Mouse (Mus musculus): ENCODE results near the gene Fas.

The Fas gene

GRCm38 (mm10) chr19:34289948-34290789 lies at the start of gene Fas:
TSS of gene Fas (plus strand) at chr19:34290666.
- Histone ChIP-seq H3K4me1 (replicated peaks; ENCODE audit: low read depth, low read length) (peaks cover 12% of the 10 kb centered on the region), H3K36me3 (ENCODE audit: insufficient read depth, low read length) (no peaks in the 10 kb centered on the region), H3K9me3 (ENCODE audit: low read length) (no peaks in the 10 kb centered on the region), H3K4me3 (replicated peaks; ENCODE audit: low read length) (peak within 1 kb of the TSS; percentile 67), H3K27me3 (ENCODE audit: insufficient read depth, low read length) (peaks cover 40% of the 10 kb centered on the region)
- TF ChIP-seq POU5F1 (IDR thresholded peaks at IDR 0.05; ENCODE audit: borderline replicate concordance, low read length) (no peak), NANOG (IDR thresholded peaks at IDR 0.05; ENCODE audit: borderline replicate concordance, low read length) (no peak), CTCF (conservative IDR thresholded peaks at IDR 0.05; ENCODE audit: low read length) (no peak)

GRCm38 (mm10) chr19:34241247-34241915 lies 49.1 kb upstream of the Fas start:
- Histone ChIP-seq H3K36me3 (ENCODE audit: insufficient read depth, low read length) (peaks cover 3% of the 10 kb centered on the region; the same call in 1 of the 2 replicates), H3K9me3 (ENCODE audit: low read length) (no peaks in the 10 kb centered on the region), H3K27me3 (ENCODE audit: insufficient read depth, low read length) (no peaks in the 10 kb centered on the region), H3K4me1 (replicated peaks; ENCODE audit: low read depth, low read length) (no peaks in the 10 kb centered on the region), H3K4me3 (replicated peaks; ENCODE audit: low read length) (no peak overlapping the region)
- TF ChIP-seq POU5F1 (IDR thresholded peaks at IDR 0.05; ENCODE audit: borderline replicate concordance, low read length) (no peak), CTCF (conservative IDR thresholded peaks at IDR 0.05; ENCODE audit: low read length) (peak; percentile 66)

GRCm38 (mm10) chr19:34242925-34243324 lies 47.5 kb upstream of the Fas start:
- Histone ChIP-seq H3K27me3 (ENCODE audit: insufficient read depth, low read length) (no peaks in the 10 kb centered on the region), H3K36me3 (ENCODE audit: insufficient read depth, low read length) (no peaks in the 10 kb centered on the region), H3K4me1 (replicated peaks; ENCODE audit: low read depth, low read length) (no peaks in the 10 kb centered on the region), H3K4me3 (replicated peaks; ENCODE audit: low read length) (no peak overlapping the region), H3K9me3 (ENCODE audit: low read length) (no peaks in the 10 kb centered on the region)
- TF ChIP-seq POU5F1 (IDR thresholded peaks at IDR 0.05; ENCODE audit: borderline replicate concordance, low read length) (no peak), NANOG (IDR thresholded peaks at IDR 0.05; ENCODE audit: borderline replicate concordance, low read length) (no peak), CTCF (conservative IDR thresholded peaks at IDR 0.05; ENCODE audit: low read length) (no peak)

GRCm38 (mm10) chr19:34244056-34244455 lies 46.4 kb upstream of the Fas start:
- H3K27me3 ChIP-seq (ENCODE audit: insufficient read depth, low read length) = no peaks in the 10 kb centered on the region
- H3K36me3 ChIP-seq (ENCODE audit: insufficient read depth, low read length) = no peaks in the 10 kb centered on the region
- no peaks in the 10 kb centered on the region for H3K9me3 ChIP-seq (ENCODE audit: low read length)
- no peaks in the 10 kb centered on the region for H3K4me1 ChIP-seq (replicated peaks; ENCODE audit: low read depth, low read length)
- H3K4me3 ChIP-seq (replicated peaks; ENCODE audit: low read length) = no peak overlapping the region
- TF ChIP-seq CTCF (conservative IDR thresholded peaks at IDR 0.05; ENCODE audit: low read length) = peak; percentile 31
- no peak for TF ChIP-seq POU5F1 (IDR thresholded peaks at IDR 0.05; ENCODE audit: borderline replicate concordance, low read length)

- TF ChIP-seq CTCF (conservative IDR thresholded peaks at IDR 0.05; ENCODE audit: low read length) (no peak), POU5F1 (IDR thresholded peaks at IDR 0.05; ENCODE audit: borderline replicate concordance, low read length) (no peak), NANOG (IDR thresholded peaks at IDR 0.05; ENCODE audit: borderline replicate concordance, low read length) (no peak)
Observed at GRCm38 (mm10) chr19:34248558-34248957, 41.9 kb upstream of the Fas start.

GRCm38 (mm10) chr19:34250621-34251020 lies 39.8 kb upstream of the Fas start:
- no peaks in the 10 kb centered on the region for H3K9me3 ChIP-seq (ENCODE audit: low read length)
- no peaks in the 10 kb centered on the region for H3K27me3 ChIP-seq (ENCODE audit: insufficient read depth, low read length)
- no peaks in the 10 kb centered on the region for H3K36me3 ChIP-seq (ENCODE audit: insufficient read depth, low read length)
- peaks cover 6% of the 10 kb centered on the region; the same call in 1 of the 2 replicates for H3K4me1 ChIP-seq (replicated peaks; ENCODE audit: low read depth, low read length)
- H3K4me3 ChIP-seq (replicated peaks; ENCODE audit: low read length) = no peak overlapping the region
- TF ChIP-seq CTCF (conservative IDR thresholded peaks at IDR 0.05; ENCODE audit: low read length) (no peak), NANOG (IDR thresholded peaks at IDR 0.05; ENCODE audit: borderline replicate concordance, low read length) (no peak), POU5F1 (IDR thresholded peaks at IDR 0.05; ENCODE audit: borderline replicate concordance, low read length) (no peak)

More at GRCm38 (mm10) chr19:34248558-34248957, 41.9 kb upstream of the Fas start:
- no peaks in the 10 kb centered on the region for H3K36me3 ChIP-seq (ENCODE audit: insufficient read depth, low read length)
- no peak overlapping the region for H3K4me3 ChIP-seq (replicated peaks; ENCODE audit: low read length)
- no peaks in the 10 kb centered on the region for H3K9me3 ChIP-seq (ENCODE audit: low read length)
- no peaks in the 10 kb centered on the region; the same call in 1 of the 2 replicates for H3K4me1 ChIP-seq (replicated peaks; ENCODE audit: low read depth, low read length)
- H3K27me3 ChIP-seq (ENCODE audit: insufficient read depth, low read length) = no peaks in the 10 kb centered on the region

GRCm38 (mm10) chr19:34251900-34252299 lies 38.6 kb upstream of the Fas start:
- H3K9me3 ChIP-seq (ENCODE audit: low read length) = no peaks in the 10 kb centered on the region

GRCm38 (mm10) chr19:34252450-34252849 lies 38.0 kb upstream of the Fas start:
- TF ChIP-seq NANOG (IDR thresholded peaks at IDR 0.05; ENCODE audit: borderline replicate concordance, low read length) (no peak), CTCF (conservative IDR thresholded peaks at IDR 0.05; ENCODE audit: low read length) (no peak), POU5F1 (IDR thresholded peaks at IDR 0.05; ENCODE audit: borderline replicate concordance, low read length) (no peak)
- H3K4me3 ChIP-seq (replicated peaks; ENCODE audit: low read length) = no peak overlapping the region
- H3K4me1 ChIP-seq (replicated peaks; ENCODE audit: low read depth, low read length) = peaks cover 6% of the 10 kb centered on the region; the same call in 1 of the 2 replicates
- no peaks in the 10 kb centered on the region for H3K27me3 ChIP-seq (ENCODE audit: insufficient read depth, low read length)
- no peaks in the 10 kb centered on the region for H3K36me3 ChIP-seq (ENCODE audit: insufficient read depth, low read length)
- no peaks in the 10 kb centered on the region for H3K9me3 ChIP-seq (ENCODE audit: low read length)

More at GRCm38 (mm10) chr19:34251900-34252299, 38.6 kb upstream of the Fas start:
- H3K27me3 ChIP-seq (ENCODE audit: insufficient read depth, low read length) = no peaks in the 10 kb centered on the region
- TF ChIP-seq NANOG (IDR thresholded peaks at IDR 0.05; ENCODE audit: borderline replicate concordance, low read length) = no peak
- no peak for TF ChIP-seq CTCF (conservative IDR thresholded peaks at IDR 0.05; ENCODE audit: low read length)
- TF ChIP-seq POU5F1 (IDR thresholded peaks at IDR 0.05; ENCODE audit: borderline replicate concordance, low read length) = no peak
- H3K4me3 ChIP-seq (replicated peaks; ENCODE audit: low read length) = no peak overlapping the region
- H3K4me1 ChIP-seq (replicated peaks; ENCODE audit: low read depth, low read length) = peaks cover 6% of the 10 kb centered on the region; the same call in 1 of the 2 replicates
- H3K36me3 ChIP-seq (ENCODE audit: insufficient read depth, low read length) = no peaks in the 10 kb centered on the region

All from E14TG2a.4 (cell line).